In the genomic region with DNA sequence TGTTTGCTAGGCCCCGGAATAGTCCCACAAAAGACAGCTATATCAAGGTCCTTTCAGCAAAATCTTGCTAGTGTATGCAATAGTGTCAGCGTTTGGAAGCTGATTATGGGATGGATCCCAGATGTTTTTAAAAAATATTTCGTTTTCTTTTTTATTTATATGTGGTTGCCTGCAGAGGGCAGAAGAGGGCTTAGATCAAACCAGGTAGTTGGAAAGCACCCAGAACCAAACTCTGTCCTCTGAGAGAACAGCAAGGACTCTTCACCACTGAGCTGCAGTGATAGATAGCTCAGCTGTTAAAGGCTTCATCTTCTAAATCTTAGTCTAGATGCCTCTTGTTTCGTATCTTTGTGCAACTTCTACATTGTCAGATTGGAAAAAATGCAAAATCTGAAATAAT, we compare ENCODE assay signal across 9 mouse cellular contexts. TPM values are rescaled to one million over a fixed set of nuclear protein-coding genes. Genes with fewer than 3 reads are reported as not detected.
DNase-seq lines count a peak whose midpoint lies in the region; ATAC-seq and TF ChIP-seq lines count a peak whose summit lies in the region.
"Had no signal": no experiment of that assay in that cellular context is flagged by ENCODE, and none has a peak within 500 bp of the region (broad histone marks: within the 10 kb centered on the region; RNA-seq: fewer than 3 reads in every experiment).

No protein-coding gene starts in this region.

- H3K27me3 ChIP-seq in limb, embryonic 14.5 days (ENCODE audit: control insufficient read depth, insufficient read depth, low read length): no peaks in the 10 kb centered on the region
- H3K27me3 ChIP-seq in limb, embryonic 10.5 days (ENCODE audit: low read depth, poor library complexity, severe bottlenecking): no peaks in the 10 kb centered on the region
- no peaks in the 10 kb centered on the region for H3K27me3 ChIP-seq in forebrain, embryonic 13.5 days
- H3K27me3 ChIP-seq: stomach, embryonic 15.5 days had no signal

- no peaks in the 10 kb centered on the region for H3K36me3 ChIP-seq in limb, embryonic 14.5 days (ENCODE audit: control insufficient read depth, insufficient read depth, low read length)
- H3K36me3 ChIP-seq in limb, embryonic 10.5 days: no peaks in the 10 kb centered on the region
- H3K36me3 ChIP-seq in forebrain, embryonic 13.5 days (ENCODE audit: poor library complexity, severe bottlenecking): no peaks in the 10 kb centered on the region
- H3K36me3 ChIP-seq: stomach, embryonic 15.5 days had no signal

- H3K9ac ChIP-seq in limb, embryonic 14.5 days (ENCODE audit: low read depth, low read length, severe bottlenecking): no peak overlapping the region
- no peak overlapping the region for H3K9ac ChIP-seq in forebrain, embryonic 13.5 days
- H3K9ac ChIP-seq: stomach, embryonic 15.5 days had no signal

- 36% methylated on average over 4 of the region's 4 CpGs for WGBS in limb, embryonic 14.5 days
- WGBS in limb, embryonic 10.5 days: 45% methylated on average over 4 of the region's 4 CpGs
- 50% methylated on average over 4 of the region's 4 CpGs for WGBS in forebrain, embryonic 13.5 days

- no peak overlapping the region for H3K4me3 ChIP-seq in limb, embryonic 14.5 days (replicated peaks; ENCODE audit: low read length)
- no peak overlapping the region for H3K4me3 ChIP-seq in limb, embryonic 10.5 days
- H3K4me3 ChIP-seq in forebrain, embryonic 13.5 days: no peak overlapping the region
- H3K4me3 ChIP-seq: stomach, embryonic 15.5 days had no signal

- H3K4me1 ChIP-seq in limb, embryonic 14.5 days (ENCODE audit: control insufficient read depth, insufficient read depth, low read length): no peaks in the 10 kb centered on the region
- H3K4me1 ChIP-seq in limb, embryonic 10.5 days: no peaks in the 10 kb centered on the region
- H3K4me1 ChIP-seq in forebrain, embryonic 13.5 days: no peaks in the 10 kb centered on the region
- H3K4me1 ChIP-seq: stomach, embryonic 15.5 days had no signal

- H3K27ac ChIP-seq in limb, embryonic 14.5 days (replicated peaks; ENCODE audit: low read depth, low read length): no peak overlapping the region
- no peak overlapping the region for H3K27ac ChIP-seq in limb, embryonic 10.5 days
- H3K27ac ChIP-seq in forebrain, embryonic 13.5 days: no peak overlapping the region
- H3K27ac ChIP-seq: stomach, embryonic 15.5 days had no signal

- H3K9me3 ChIP-seq in limb, embryonic 14.5 days (ENCODE audit: control insufficient read depth, low read length): no peaks in the 10 kb centered on the region
- H3K9me3 ChIP-seq in limb, embryonic 10.5 days (replicated peaks): no peaks in the 10 kb centered on the region
- no peaks in the 10 kb centered on the region for H3K9me3 ChIP-seq in forebrain, embryonic 13.5 days (replicated peaks)
- H3K9me3 ChIP-seq: stomach, embryonic 15.5 days had no signal

- no peak overlapping the region for H3K4me2 ChIP-seq in limb, embryonic 14.5 days (replicated peaks; ENCODE audit: low read depth, low read length, severe bottlenecking)
- no peak overlapping the region for H3K4me2 ChIP-seq in forebrain, embryonic 13.5 days
- H3K4me2 ChIP-seq: stomach, embryonic 15.5 days had no signal

- no peak for ATAC-seq in limb, embryonic 14.5 days (ENCODE audit: low FRiP score, low read depth)
- peak; percentile 73 for ATAC-seq in megakaryocyte progenitor cell, adult 5-6 weeks (replicated peaks; ENCODE audit: poor library complexity)
- no peak for ATAC-seq in forebrain, embryonic 13.5 days

- no peak for TF ChIP-seq POLR2A in limb, embryonic 14.5 days (IDR thresholded peaks at IDR 0.05; ENCODE audit: borderline replicate concordance, extremely low read depth, insufficient read depth, insufficient read length)

- DNase-seq in adrenal gland, postnatal 10 days: peak; percentile 53
- no peak for DNase-seq in adrenal gland, postnatal 4 days (ENCODE audit: low spot score in 2 of 2)
- peak; percentile 53 for DNase-seq in limb, embryonic 14.5 days (ENCODE audit: low spot score)
- no peak for DNase-seq in limb, embryonic 10.5 days (ENCODE audit: low spot score)
- DNase-seq in c-Kit-positive CD71-positive TER-119-negative erythroid progenitor cells, embryonic 14.5 days (ENCODE audit: low read depth): peak; percentile 6
- no peak for DNase-seq in MN1 (ENCODE audit: low spot score)

RNA-seq across cellular contexts. Expression of gene Stradb, which starts 35.9 kb away (rescaled TPM):
- 10 to 100 TPM; 36.2 to 51.2 TPM for total RNA-seq in adrenal gland, postnatal 10 days (2021)
- 10 to 100 TPM; 24.6 to 25.5 TPM for total RNA-seq in adrenal gland, postnatal 4 days (2021)
- 15.9 and 18.6 TPM in 2 replicates for polyA plus RNA-seq in limb, embryonic 14.5 days (2012; rRNA removed)
- 21.6 and 22.3 TPM in 2 replicates for polyA plus RNA-seq in limb, embryonic 14.5 days (2014; fragmentation: Nextera tagmentation; extraction: Ambion mirVana)
- polyA plus RNA-seq in limb, embryonic 10.5 days (2016; fragmentation: Nextera tagmentation; extraction: Ambion mirVana): 19.1 and 20.2 TPM in 2 replicates
- 21.9 and 24.9 TPM in 2 replicates for total RNA-seq in megakaryocyte progenitor cell, adult 5-6 weeks (2015)
- total RNA-seq in megakaryocyte progenitor cell, adult 5-6 weeks (2017): 9.5 and 9.9 TPM in 2 replicates
- 62.7 and 63.0 TPM in 2 replicates for polyA plus RNA-seq in forebrain, embryonic 13.5 days (2015; fragmentation: Nextera tagmentation; extraction: Ambion mirVana)

RNA-seq across cellular contexts. Expression of gene Trak2, which starts 36.0 kb away (rescaled TPM):
- total RNA-seq in adrenal gland, postnatal 10 days (2021): 10 to 100 TPM; 38.9 to 54.9 TPM
- 10 to 100 TPM; 52.2 to 60.1 TPM for total RNA-seq in adrenal gland, postnatal 4 days (2021)
- polyA plus RNA-seq in limb, embryonic 14.5 days (2012; rRNA removed): 15.8 and 19.9 TPM in 2 replicates
- 11.9 and 12.5 TPM in 2 replicates for polyA plus RNA-seq in limb, embryonic 14.5 days (2014; fragmentation: Nextera tagmentation; extraction: Ambion mirVana)
- 7.5 and 9.3 TPM in 2 replicates for polyA plus RNA-seq in limb, embryonic 10.5 days (2016; fragmentation: Nextera tagmentation; extraction: Ambion mirVana)
- 27.4 and 32.9 TPM in 2 replicates for total RNA-seq in megakaryocyte progenitor cell, adult 5-6 weeks (2015)
- total RNA-seq in megakaryocyte progenitor cell, adult 5-6 weeks (2017): 21.4 and 23.4 TPM in 2 replicates
- polyA plus RNA-seq in forebrain, embryonic 13.5 days (2015; fragmentation: Nextera tagmentation; extraction: Ambion mirVana): 15.6 and 17.1 TPM in 2 replicates

Comparison
In these comparisons a context has a peak if more than half of its experiments do, and no peak if none do; other contexts are left out.
1. DNase-seq: peak in adrenal gland, postnatal 10 days (single experiment), limb, embryonic 14.5 days (single experiment) and c-Kit-positive CD71-positive TER-119-negative erythroid progenitor cells, embryonic 14.5 days (single experiment); none in adrenal gland, postnatal 4 days (0 of 2), limb, embryonic 10.5 days (single experiment) and MN1 (single experiment).